Comparison of ENCODE assay signal across 28 mouse cellular contexts in the genomic region with DNA sequence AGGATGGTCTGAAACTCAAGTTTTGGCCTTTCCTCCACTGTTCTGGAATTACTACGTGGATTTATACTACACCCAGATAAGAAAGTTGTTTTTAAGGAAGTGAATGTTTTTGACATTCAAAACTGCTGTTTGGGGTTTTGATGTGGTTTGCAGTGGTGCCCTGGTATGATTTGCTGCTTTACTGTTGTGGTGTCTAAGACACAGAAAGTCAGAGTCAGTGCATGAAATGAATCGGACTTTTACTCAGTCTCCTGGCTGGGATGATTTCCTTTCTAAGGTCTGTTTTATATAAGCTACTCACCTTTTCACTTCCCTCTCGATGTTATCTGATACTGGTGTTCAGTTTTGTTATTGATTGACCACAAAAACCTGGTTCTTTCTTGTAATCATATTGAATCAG. TPM values are rescaled to one million over a fixed set of nuclear protein-coding genes. Genes with fewer than 3 reads are reported as not detected.
DNase-seq lines count a peak whose midpoint lies in the region; ATAC-seq and TF ChIP-seq lines count a peak whose summit lies in the region.
"Had no signal": no experiment of that assay in that cellular context is flagged by ENCODE, and none has a peak within 500 bp of the region (broad histone marks: within the 10 kb centered on the region; RNA-seq: fewer than 3 reads in every experiment).

No protein-coding gene starts in this region.

- no peak overlapping the region for H3K27ac ChIP-seq in heart, adult 2 months
- H3K27ac ChIP-seq in liver, postnatal 0 days (ENCODE audit: low read depth), result no peak overlapping the region
- H3K27ac ChIP-seq: heart, embryonic 10.5 days; heart, embryonic 15.5 days; hindbrain, embryonic 12.5 days; hindbrain, postnatal 0 days; limb, embryonic 12.5 days; liver, embryonic 15.5 days; macrophage; midbrain, embryonic 10.5 days; midbrain, embryonic 15.5 days; stomach, postnatal 0 days had no signal

- no peak for TF ChIP-seq POLR2A in heart, adult 2 months (IDR thresholded peaks at IDR 0.05; ENCODE audit: insufficient read depth, low read depth, low read length)

- H3K79me2 ChIP-seq in heart, adult 2 months (replicated peaks; ENCODE audit: control insufficient read depth, insufficient read depth, low read length), result no peaks in the 10 kb centered on the region

- no peak for ATAC-seq in liver, postnatal 0 days
- ATAC-seq: forebrain, postnatal 0 days; hindbrain, postnatal 0 days; midbrain, embryonic 15.5 days had no signal

- no peak overlapping the region for H3K4me3 ChIP-seq in heart, adult 2 months
- no peak overlapping the region for H3K4me3 ChIP-seq in liver, postnatal 0 days (ENCODE audit: low read depth, low read length)
- H3K4me3 ChIP-seq: erythroblast, embryonic 14.5 days; heart, embryonic 10.5 days; heart, embryonic 15.5 days; hindbrain, embryonic 12.5 days; limb, embryonic 12.5 days; liver, embryonic 15.5 days; midbrain, embryonic 10.5 days; midbrain, embryonic 15.5 days had no signal

- no peaks in the 10 kb centered on the region for H3K9me3 ChIP-seq in liver, postnatal 0 days (ENCODE audit: low read length)
- H3K9me3 ChIP-seq: heart, embryonic 10.5 days; heart, embryonic 15.5 days; hindbrain, embryonic 12.5 days; limb, embryonic 12.5 days; liver, embryonic 15.5 days; midbrain, embryonic 10.5 days; midbrain, embryonic 15.5 days had no signal

- H3K9ac ChIP-seq in heart, adult 2 months (ENCODE audit: low read depth, low read length), result no peak overlapping the region
- no peak overlapping the region for H3K9ac ChIP-seq in liver, postnatal 0 days (replicated peaks)
- H3K9ac ChIP-seq: forebrain, postnatal 0 days; heart, embryonic 15.5 days; hindbrain, embryonic 12.5 days; limb, embryonic 12.5 days; liver, embryonic 15.5 days; midbrain, embryonic 15.5 days had no signal

- TF ChIP-seq EP300 in heart, adult 2 months (IDR thresholded peaks at IDR 0.05; ENCODE audit: insufficient read depth, low read depth, low read length), result no peak
- no peak for TF ChIP-seq EP300 in liver, postnatal 0 days (IDR thresholded peaks at IDR 0.05; ENCODE audit: low read depth)

- H3K4me2 ChIP-seq in liver, postnatal 0 days (ENCODE audit: low read depth, low read length), result no peak overlapping the region
- H3K4me2 ChIP-seq: heart, embryonic 15.5 days; hindbrain, embryonic 12.5 days; limb, embryonic 12.5 days; liver, embryonic 15.5 days; midbrain, embryonic 15.5 days had no signal

- no peak for TF ChIP-seq CTCF in heart, adult 2 months (IDR thresholded peaks at IDR 0.05)
- no peak for TF ChIP-seq CTCF in liver, postnatal 0 days (IDR thresholded peaks at IDR 0.05; ENCODE audit: low read depth)

- WGBS in heart, adult 2 months, result 49% methylated on average over 3 of the region's 3 CpGs
- 38% methylated on average over 3 of the region's 3 CpGs for WGBS in liver, postnatal 0 days (ENCODE audit: insufficient replicate concordance)

- peak; percentile 55 for DNase-seq in 416B (ENCODE audit: low read depth)
- DNase-seq in CD4-positive, CD25-positive, alpha-beta regulatory T cell, adult 2 months (ENCODE audit: low read depth, low spot score), result peak; percentile 54
- peak; percentile 66 for DNase-seq in T-cell, adult 2 months (ENCODE audit: low spot score)
- DNase-seq in induced T-regulatory cell, adult 2 months (ENCODE audit: low read depth), result peak; percentile 51
- no peak for DNase-seq in heart, adult 2 months
- DNase-seq in yolk sac, embryonic 10.5 days (ENCODE audit: low spot score), result no peak
- DNase-seq in adrenal gland, adult 8-10 months, result no peak
- DNase-seq in liver, postnatal 0 days, result no peak
- DNase-seq: adrenal gland, postnatal 25 days; B cell, adult 2 months; cerebellum, adult 11-12 months; cerebellum, adult 9-11 months; forebrain, postnatal 0 days; kidney, adult 11 months; kidney, postnatal 14 days; spleen, adult 18-20 months; thymus, adult 18-20 months had no signal

- no peaks in the 10 kb centered on the region for H3K27me3 ChIP-seq in heart, adult 2 months (ENCODE audit: control insufficient read depth, insufficient read depth, low read length)
- no peaks in the 10 kb centered on the region for H3K27me3 ChIP-seq in liver, postnatal 0 days (ENCODE audit: insufficient read depth, low read length)
- H3K27me3 ChIP-seq: heart, embryonic 15.5 days; hindbrain, embryonic 12.5 days; limb, embryonic 12.5 days; liver, embryonic 15.5 days; midbrain, embryonic 15.5 days had no signal

- intact Hi-C loops in heart, adult 2 months (cut with DNase I), result no loop called here

- H3K36me3 ChIP-seq in heart, adult 2 months (ENCODE audit: control insufficient read depth, insufficient read depth, low read length), result no peaks in the 10 kb centered on the region
- no peaks in the 10 kb centered on the region for H3K36me3 ChIP-seq in liver, postnatal 0 days (replicated peaks; ENCODE audit: insufficient read depth, low read length)
- H3K36me3 ChIP-seq: heart, embryonic 10.5 days; heart, embryonic 15.5 days; hindbrain, embryonic 12.5 days; limb, embryonic 12.5 days; liver, embryonic 15.5 days; midbrain, embryonic 10.5 days; midbrain, embryonic 15.5 days had no signal

- H3K4me1 ChIP-seq in heart, adult 2 months (ENCODE audit: control insufficient read depth, insufficient read depth, low read length), result no peaks in the 10 kb centered on the region
- H3K4me1 ChIP-seq in liver, postnatal 0 days (ENCODE audit: insufficient read depth), result no peaks in the 10 kb centered on the region
- H3K4me1 ChIP-seq: heart, embryonic 10.5 days; heart, embryonic 15.5 days; hindbrain, embryonic 12.5 days; limb, embryonic 12.5 days; midbrain, embryonic 10.5 days; midbrain, embryonic 15.5 days had no signal

RNA-seq across cellular contexts. Expression of a gene that starts 58.2 kb away (rescaled TPM):
- 100 to 1,000 TPM; 284 to 336 TPM for total RNA-seq in heart, adult 2 months (2021)
- 186 and 235 TPM in 2 replicates for polyA plus RNA-seq in heart, adult 2 months (2012; rRNA removed)
- 100 to 1,000 TPM; 240 to 766 (median 475) TPM for total RNA-seq in adrenal gland, adult 8-10 months (2022)
- polyA plus RNA-seq in liver, postnatal 0 days (2015; fragmentation: Nextera tagmentation; extraction: Ambion mirVana), result 516 and 560 TPM in 2 replicates

Comparison
In these comparisons a context has a peak if more than half of its experiments do, and no peak if none do; other contexts are left out.
1. DNase-seq: peak in 416B (single experiment), CD4-positive, CD25-positive, alpha-beta regulatory T cell, adult 2 months (single experiment), T-cell, adult 2 months (single experiment) and induced T-regulatory cell, adult 2 months (single experiment); none in heart, adult 2 months (0 of 2), yolk sac, embryonic 10.5 days (single experiment), adrenal gland, adult 8-10 months (single experiment) and liver, postnatal 0 days (single experiment).